Mouse (Mus musculus): ENCODE data around the gene Socs4. TPM values are rescaled to one million over a fixed set of nuclear protein-coding genes. Genes with fewer than 3 reads are reported as not detected.

Gene Socs4
- 2.9 and 3.5 TPM in 2 replicates for polyA plus RNA-seq (2015; fragmentation: Nextera tagmentation; extraction: Ambion mirVana)

DNA sequence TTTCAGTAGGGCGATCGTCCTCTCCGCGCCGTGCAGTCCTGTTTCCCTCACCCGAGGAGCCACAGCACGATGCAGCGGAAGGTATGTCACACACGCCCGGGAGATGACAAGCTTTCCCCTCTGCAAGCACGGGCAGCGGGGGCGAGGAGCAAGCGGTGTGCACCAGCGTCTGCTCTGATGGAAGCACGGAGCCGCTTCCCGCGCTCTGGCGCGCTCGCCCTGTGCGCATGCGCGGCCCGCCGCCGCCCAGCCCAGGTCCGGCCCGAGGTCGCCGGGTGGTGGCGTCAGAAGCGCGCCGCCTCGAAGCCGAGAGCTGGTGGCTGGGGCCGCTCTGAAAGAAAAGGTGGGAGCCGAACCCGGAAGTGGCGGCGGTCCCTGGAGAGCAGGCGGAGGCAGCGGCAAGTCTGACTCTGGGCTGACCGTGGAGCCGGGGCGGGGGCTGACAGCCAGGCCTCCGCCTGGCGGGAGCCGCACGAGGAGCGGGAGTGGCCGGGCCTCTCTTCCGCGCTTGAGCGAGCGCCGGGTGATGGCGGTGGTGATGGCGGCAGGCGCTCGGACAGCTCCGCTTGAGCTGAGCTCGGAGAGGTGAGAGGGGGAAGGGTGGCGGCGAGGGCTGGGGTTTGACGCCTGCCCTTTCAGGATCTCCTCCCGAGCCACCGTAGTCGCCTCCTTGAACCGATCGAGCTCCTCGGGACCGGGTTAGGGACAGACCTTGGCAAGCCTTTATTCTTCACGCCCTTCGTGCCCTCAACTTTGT is at the start of gene Socs4, which contains the start of gene Wdhd1:
Gene Socs4, plus strand, starts transcription at position 295 of the 757 bp plus-strand sequence.
Gene Wdhd1, minus strand, starts transcription at position 221 of the 757 bp plus-strand sequence.
- Histone ChIP-seq H3K4me1 (ENCODE audit: control insufficient read depth, insufficient read depth, low read length) (peaks cover 5% of the 10 kb centered on the region), H3K36me3 (ENCODE audit: control insufficient read depth, insufficient read depth, low read length) (no peaks in the 10 kb centered on the region), H3K4me3 (ENCODE audit: low read length) (peak within 1 kb of the TSS; percentile 92), H3K27ac (ENCODE audit: low read length) (peak within 1 kb of the TSS; percentile 98), H3K4me2 (ENCODE audit: low read depth, low read length) (peak within 1 kb of the TSS; percentile 77), H3K9ac (ENCODE audit: low read depth, low read length) (peak within 1 kb of the TSS; percentile 92), H3K9me3 (ENCODE audit: control insufficient read depth, low read length) (no peaks in the 10 kb centered on the region), H3K27me3 (replicated peaks; ENCODE audit: control insufficient read depth, insufficient read depth, low read length) (no peaks in the 10 kb centered on the region)
- ATAC-seq = peak; percentile 98
- 0% methylated on average over 77 of the region's 77 CpGs for WGBS

DNA sequence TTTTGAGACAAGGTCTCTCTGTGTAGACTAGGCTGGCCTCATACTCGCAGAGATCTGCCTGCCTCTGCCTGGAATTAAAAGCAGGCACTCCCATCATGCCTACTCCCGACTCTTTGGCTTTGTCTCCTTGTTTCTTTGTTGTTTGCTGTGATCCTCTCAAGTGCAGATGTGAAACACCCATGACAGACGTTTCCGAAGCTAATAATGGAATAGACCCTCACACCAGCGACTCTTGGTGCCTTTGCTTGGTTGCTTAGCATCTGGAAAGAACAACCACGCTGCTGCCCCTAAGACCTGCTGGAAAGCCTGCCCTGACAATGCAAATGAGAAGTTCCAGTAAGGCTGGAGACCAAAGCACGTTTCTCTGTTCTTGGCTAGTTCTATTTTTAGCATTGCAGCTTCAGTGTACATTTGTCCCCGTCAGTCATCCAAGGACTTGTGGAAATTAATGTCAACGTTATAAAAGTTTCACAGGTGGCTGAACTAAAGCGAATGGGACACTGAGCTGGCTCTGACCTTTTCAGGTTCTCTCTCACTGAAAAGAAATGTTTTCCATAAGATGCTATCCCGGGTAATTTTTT is 46.8 kb upstream of the Socs4 start:
- WGBS = 71% methylated on average over 11 of the region's 11 CpGs
- Histone ChIP-seq H3K9ac (ENCODE audit: low read depth, low read length) (no peak overlapping the region), H3K9me3 (ENCODE audit: control insufficient read depth, low read length) (no peaks in the 10 kb centered on the region), H3K4me3 (ENCODE audit: low read length) (no peak overlapping the region), H3K4me2 (ENCODE audit: low read depth, low read length) (no peak overlapping the region), H3K4me1 (ENCODE audit: control insufficient read depth, insufficient read depth, low read length) (no peaks in the 10 kb centered on the region), H3K36me3 (ENCODE audit: control insufficient read depth, insufficient read depth, low read length) (no peaks in the 10 kb centered on the region), H3K27me3 (replicated peaks; ENCODE audit: control insufficient read depth, insufficient read depth, low read length) (no peaks in the 10 kb centered on the region), H3K27ac (ENCODE audit: low read length) (no peak overlapping the region)
- no peak for ATAC-seq

DNA sequence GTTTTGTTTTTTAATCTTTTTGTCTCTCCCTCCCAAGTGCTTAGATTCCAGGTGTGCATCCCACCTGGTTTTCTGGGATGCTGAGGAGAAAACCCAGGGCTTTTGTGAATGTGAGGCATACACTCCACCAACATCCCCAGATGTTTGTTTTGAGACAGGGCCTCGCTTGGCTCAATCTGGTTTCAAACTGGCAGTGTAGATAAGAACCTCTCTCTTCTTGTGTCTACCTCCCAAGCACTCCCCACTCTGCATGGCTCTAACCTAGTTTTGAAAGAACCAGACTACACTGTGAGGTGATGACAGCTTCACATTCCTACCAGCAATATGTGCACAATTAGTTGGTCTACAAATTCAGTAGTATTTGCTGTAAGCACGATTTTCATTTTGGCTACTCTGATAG is 43.1 kb upstream of the Socs4 start:
- H3K4me2 ChIP-seq (ENCODE audit: low read depth, low read length) = no peak overlapping the region
- H3K4me3 ChIP-seq (ENCODE audit: low read length) = no peak overlapping the region
- WGBS = 66% methylated on average over 2 of the region's 2 CpGs
- peaks cover 7% of the 10 kb centered on the region; the same call in 1 of the 2 replicates for H3K9me3 ChIP-seq (ENCODE audit: control insufficient read depth, low read length)
- no peak for ATAC-seq
- no peaks in the 10 kb centered on the region for H3K36me3 ChIP-seq (ENCODE audit: control insufficient read depth, insufficient read depth, low read length)
- H3K27ac ChIP-seq (ENCODE audit: low read length) = no peak overlapping the region
- H3K27me3 ChIP-seq (replicated peaks; ENCODE audit: control insufficient read depth, insufficient read depth, low read length) = no peaks in the 10 kb centered on the region
- H3K4me1 ChIP-seq (ENCODE audit: control insufficient read depth, insufficient read depth, low read length) = no peaks in the 10 kb centered on the region
- no peak overlapping the region for H3K9ac ChIP-seq (ENCODE audit: low read depth, low read length)

DNA sequence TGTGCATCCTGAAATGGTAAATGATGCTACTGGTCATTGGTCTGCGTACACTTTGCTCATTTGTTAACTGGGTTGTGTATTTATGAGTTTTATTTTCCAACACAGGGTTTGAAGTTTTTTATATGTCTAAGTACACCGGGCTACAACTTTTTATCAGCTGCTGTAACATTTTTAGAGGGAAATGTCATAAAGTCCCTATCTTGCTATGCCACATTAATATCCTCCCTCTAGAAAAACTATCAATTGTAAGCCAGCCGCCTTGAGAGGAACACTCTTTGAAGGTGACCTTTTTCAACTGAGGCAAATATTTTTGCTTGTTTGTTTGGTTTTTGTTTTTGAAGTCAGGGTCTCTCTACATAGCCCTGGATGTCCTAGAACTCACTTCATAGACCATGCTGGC is 42.7 kb upstream of the Socs4 start:
- Histone ChIP-seq H3K9me3 (ENCODE audit: control insufficient read depth, low read length) (peaks cover 7% of the 10 kb centered on the region; the same call in 1 of the 2 replicates), H3K27me3 (replicated peaks; ENCODE audit: control insufficient read depth, insufficient read depth, low read length) (no peaks in the 10 kb centered on the region), H3K4me1 (ENCODE audit: control insufficient read depth, insufficient read depth, low read length) (no peaks in the 10 kb centered on the region), H3K27ac (ENCODE audit: low read length) (no peak overlapping the region), H3K4me3 (ENCODE audit: low read length) (no peak overlapping the region), H3K4me2 (ENCODE audit: low read depth, low read length) (no peak overlapping the region), H3K36me3 (ENCODE audit: control insufficient read depth, insufficient read depth, low read length) (no peaks in the 10 kb centered on the region), H3K9ac (ENCODE audit: low read depth, low read length) (no peak overlapping the region)
- 88% methylated on average over 3 of the region's 3 CpGs for WGBS
- ATAC-seq = no peak

DNA sequence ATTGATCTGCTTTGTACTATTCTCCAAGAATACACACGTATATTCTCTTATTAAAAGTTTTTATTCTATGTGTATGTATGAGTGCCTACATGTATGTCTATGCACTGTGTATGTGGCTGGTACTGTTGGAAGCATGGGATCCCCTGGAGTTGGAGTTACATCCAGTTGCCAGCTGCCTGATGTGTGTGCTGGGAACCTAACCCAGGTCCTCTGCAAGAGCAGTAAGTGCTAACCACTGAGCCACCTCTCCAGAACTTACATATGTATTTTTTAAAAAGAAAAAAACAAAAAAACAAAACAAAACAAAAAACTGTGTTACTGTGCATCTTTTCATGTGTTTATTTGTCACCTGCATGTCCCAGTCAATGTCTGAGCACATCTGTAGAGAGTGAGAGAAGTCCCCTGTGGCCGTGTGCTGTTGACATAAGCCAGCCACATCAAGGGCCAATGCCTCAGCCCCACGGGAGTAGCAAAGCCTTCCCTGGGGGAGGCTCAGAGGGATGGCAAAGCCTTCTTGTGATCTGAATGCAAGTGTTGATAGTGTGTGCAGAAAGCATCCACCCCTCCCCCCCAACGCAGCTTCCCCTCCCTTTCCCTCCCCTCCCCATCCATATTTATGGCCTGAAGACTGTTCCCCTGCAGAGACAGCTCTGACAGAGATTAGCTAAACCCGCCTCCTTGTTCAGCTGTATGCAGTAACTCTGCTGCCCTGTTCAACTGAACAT is 42.0 kb upstream of the Socs4 start:
- H3K9me3 ChIP-seq (ENCODE audit: control insufficient read depth, low read length) = peaks cover 7% of the 10 kb centered on the region; the same call in 1 of the 2 replicates
- no peaks in the 10 kb centered on the region for H3K4me1 ChIP-seq (ENCODE audit: control insufficient read depth, insufficient read depth, low read length)
- no peaks in the 10 kb centered on the region for H3K27me3 ChIP-seq (replicated peaks; ENCODE audit: control insufficient read depth, insufficient read depth, low read length)
- WGBS = 68% methylated on average over 5 of the region's 5 CpGs
- no peaks in the 10 kb centered on the region for H3K36me3 ChIP-seq (ENCODE audit: control insufficient read depth, insufficient read depth, low read length)
- no peak for ATAC-seq
- H3K4me2 ChIP-seq (ENCODE audit: low read depth, low read length) = no peak overlapping the region
- no peak overlapping the region for H3K4me3 ChIP-seq (ENCODE audit: low read length)
- no peak overlapping the region for H3K27ac ChIP-seq (ENCODE audit: low read length)
- no peak overlapping the region for H3K9ac ChIP-seq (ENCODE audit: low read depth, low read length)

DNA sequence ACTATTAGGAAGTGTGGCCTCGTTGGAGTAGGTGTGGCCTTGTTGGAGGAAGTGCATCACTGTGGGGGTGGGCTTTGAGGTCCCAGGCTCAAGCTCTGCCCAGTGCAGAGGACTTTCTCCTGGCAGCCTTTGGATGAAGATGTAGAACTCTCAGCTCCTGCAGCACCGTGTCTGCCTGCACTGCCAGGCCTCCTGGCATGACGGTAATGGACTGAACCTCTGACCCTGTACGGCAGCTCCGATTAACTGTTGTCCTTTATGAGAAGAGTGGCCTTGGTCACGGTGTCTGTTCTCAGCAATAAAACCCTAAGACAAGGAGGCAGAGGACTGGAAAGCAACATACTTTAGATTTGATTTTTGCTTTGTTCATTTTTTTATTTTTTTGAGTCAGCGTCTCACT is 40.2 kb upstream of the Socs4 start:
- H3K27ac ChIP-seq (ENCODE audit: low read length) = no peak overlapping the region
- 93% methylated on average over 7 of the region's 7 CpGs for WGBS

DNA sequence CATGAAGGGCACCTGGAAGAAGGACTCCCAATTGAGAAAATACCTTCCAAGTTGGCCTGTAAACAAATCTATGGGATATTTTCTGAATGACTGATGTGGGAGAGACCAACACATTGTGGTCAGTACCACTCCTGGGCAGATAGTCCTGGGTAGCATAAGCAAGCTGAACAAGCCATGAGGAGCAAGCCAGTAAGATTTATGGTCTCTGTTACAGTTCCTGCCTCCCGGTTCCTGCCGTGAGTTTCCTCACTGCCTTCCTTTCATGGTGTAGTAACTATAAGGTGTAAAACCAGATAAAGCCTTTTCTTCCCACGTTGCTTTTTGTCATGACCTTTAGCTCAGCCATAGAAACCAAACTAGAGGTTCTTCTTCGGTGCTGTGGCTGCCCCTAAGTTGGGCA is 39.4 kb upstream of the Socs4 start:
- Histone ChIP-seq H3K4me1 (ENCODE audit: control insufficient read depth, insufficient read depth, low read length) (no peaks in the 10 kb centered on the region), H3K27ac (ENCODE audit: low read length) (no peak overlapping the region), H3K4me2 (ENCODE audit: low read depth, low read length) (no peak overlapping the region), H3K9ac (ENCODE audit: low read depth, low read length) (no peak overlapping the region), H3K36me3 (ENCODE audit: control insufficient read depth, insufficient read depth, low read length) (no peaks in the 10 kb centered on the region), H3K9me3 (ENCODE audit: control insufficient read depth, low read length) (peaks cover 7% of the 10 kb centered on the region; the same call in 1 of the 2 replicates), H3K27me3 (replicated peaks; ENCODE audit: control insufficient read depth, insufficient read depth, low read length) (no peaks in the 10 kb centered on the region), H3K4me3 (ENCODE audit: low read length) (no peak overlapping the region)
- 83% methylated on average over 4 of the region's 4 CpGs for WGBS
- ATAC-seq = no peak

More for the DNA sequence above, 40.2 kb upstream of the Socs4 start:
- Histone ChIP-seq H3K4me3 (ENCODE audit: low read length) (no peak overlapping the region), H3K9me3 (ENCODE audit: control insufficient read depth, low read length) (peaks cover 7% of the 10 kb centered on the region; the same call in 1 of the 2 replicates), H3K4me1 (ENCODE audit: control insufficient read depth, insufficient read depth, low read length) (no peaks in the 10 kb centered on the region), H3K27me3 (replicated peaks; ENCODE audit: control insufficient read depth, insufficient read depth, low read length) (no peaks in the 10 kb centered on the region), H3K4me2 (ENCODE audit: low read depth, low read length) (no peak overlapping the region), H3K9ac (ENCODE audit: low read depth, low read length) (no peak overlapping the region), H3K36me3 (ENCODE audit: control insufficient read depth, insufficient read depth, low read length) (no peaks in the 10 kb centered on the region)
- ATAC-seq = no peak

DNA sequence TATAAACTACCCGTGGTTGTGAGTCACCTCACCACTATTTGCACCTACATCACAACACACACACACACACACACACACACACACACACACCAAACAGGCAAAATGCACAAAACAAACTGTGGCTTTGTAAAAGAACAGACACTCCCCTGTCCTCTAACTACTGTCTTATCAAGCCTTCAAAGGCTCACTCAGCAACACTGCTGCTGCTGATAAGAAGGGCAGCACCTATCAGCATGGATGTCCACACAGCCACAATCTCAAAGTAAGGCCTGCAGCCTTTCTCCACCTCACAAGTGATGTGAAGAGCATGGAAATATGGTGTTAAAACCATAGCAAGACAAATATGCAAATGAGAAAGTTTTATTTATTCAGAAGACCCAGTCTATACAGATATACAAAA is 36.1 kb upstream of the Socs4 start:
- no peaks in the 10 kb centered on the region for H3K27me3 ChIP-seq (replicated peaks; ENCODE audit: control insufficient read depth, insufficient read depth, low read length)
- no peak overlapping the region for H3K4me2 ChIP-seq (ENCODE audit: low read depth, low read length)
- 0 out of 2 replicates have a peak, but pooled peaks cover 4% of the 10 kb centered on the region for H3K9me3 ChIP-seq (ENCODE audit: control insufficient read depth, low read length)
- H3K36me3 ChIP-seq (ENCODE audit: control insufficient read depth, insufficient read depth, low read length) = no peaks in the 10 kb centered on the region; the same call in 1 of the 2 replicates
- no peak overlapping the region for H3K9ac ChIP-seq (ENCODE audit: low read depth, low read length)
- 69% methylated on average over 1 of the region's 1 CpGs for WGBS
- H3K4me3 ChIP-seq (ENCODE audit: low read length) = no peak overlapping the region
- H3K4me1 ChIP-seq (ENCODE audit: control insufficient read depth, insufficient read depth, low read length) = no peaks in the 10 kb centered on the region
- no peak overlapping the region for H3K27ac ChIP-seq (ENCODE audit: low read length)
- peak; percentile 85 for ATAC-seq

DNA sequence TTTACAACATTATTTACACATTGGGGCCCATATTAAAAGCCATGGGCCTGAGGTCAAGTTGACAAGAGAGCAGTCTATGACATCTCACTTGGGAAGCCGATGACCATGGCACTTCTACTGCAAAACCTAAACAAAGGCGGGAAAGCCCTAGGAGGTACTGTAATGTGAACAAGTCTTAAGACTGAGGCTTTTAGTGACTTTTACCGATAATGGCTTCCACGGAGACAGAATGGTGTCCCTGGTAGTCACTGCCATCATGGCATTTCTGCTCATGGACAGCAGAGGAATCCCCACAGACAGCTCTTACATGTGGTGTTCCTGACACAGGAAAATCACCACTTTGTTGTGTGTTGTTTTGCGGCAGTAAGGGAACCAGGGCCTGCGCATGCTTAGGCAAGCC is 35.7 kb upstream of the Socs4 start:
- H3K4me2 ChIP-seq (ENCODE audit: low read depth, low read length) = no peak overlapping the region
- no peaks in the 10 kb centered on the region for H3K27me3 ChIP-seq (replicated peaks; ENCODE audit: control insufficient read depth, insufficient read depth, low read length)
- H3K36me3 ChIP-seq (ENCODE audit: control insufficient read depth, insufficient read depth, low read length) = no peaks in the 10 kb centered on the region; the same call in none of the 2 replicates
- no peak overlapping the region for H3K9ac ChIP-seq (ENCODE audit: low read depth, low read length)
- H3K9me3 ChIP-seq (ENCODE audit: control insufficient read depth, low read length) = no peaks in the 10 kb centered on the region
- H3K27ac ChIP-seq (ENCODE audit: low read length) = no peak overlapping the region
- H3K4me1 ChIP-seq (ENCODE audit: control insufficient read depth, insufficient read depth, low read length) = no peaks in the 10 kb centered on the region
- whole genome bisulfite sequencing = 86% methylated on average over 6 of the region's 6 CpGs
- no peak for ATAC-seq
- no peak overlapping the region for H3K4me3 ChIP-seq (ENCODE audit: low read length)

Data from intestine, embryonic 16.5 days (tissue).